Mouse (Mus musculus) colon, adult 2 months (tissue): ENCODE measurements around the gene Cenpi. TPM values are rescaled to one million over a fixed set of nuclear protein-coding genes. Genes with fewer than 3 reads are reported as not detected.

ENCODE experiments used
- polyA plus RNA-seq: library from polyadenylated mRNA; depleted of rRNA; stranded (reverse); fragments of >200 nt; gene quantifications from 2 replicates; pipeline ENCODE4 v1.2.3, GENCODE M21; 2012; rRNA removed

Gene Cenpi
- 0.47 and 0.57 TPM in 2 replicates for polyA plus RNA-seq

GRCm38 (mm10) chrX:134307534-134308274 is at the start of gene Cenpi:
Gene Cenpi, plus strand, starts transcription at chrX:134308084.

GRCm38 (mm10) chrX:134276275-134277160 is 31.4 kb upstream of the Cenpi start, which contains the start of gene Trmt2b:
Gene Trmt2b, minus strand, starts transcription at chrX:134276984.

GRCm38 (mm10) chrX:134403863-134404583 is 96.1 kb downstream of the Cenpi start, which contains the start of gene Drp2:
Gene Drp2, plus strand, starts transcription at chrX:134404551.

Other genes starting within 250 kb of the Cenpi start
- gene Cstf2, start 248.9 kb upstream of the Cenpi start, polyA plus RNA-seq, result 13.2 and 14.7 TPM in 2 replicates
- 0.19 and 0.30 TPM in 2 replicates for gene Xkrx, start 146.0 kb upstream of the Cenpi start, polyA plus RNA-seq
- gene Arl13a, start 120.6 kb upstream of the Cenpi start, polyA plus RNA-seq, result not detected in 2 replicates
- gene Nox1, start 86.1 kb upstream of the Cenpi start, polyA plus RNA-seq, result 3.6 and 5.2 TPM in 2 replicates
- gene Trmt2b, start 31.1 kb upstream of the Cenpi start, polyA plus RNA-seq, result 6.4 and 6.7 TPM in 2 replicates
- 1.2 TPM in 2 replicates for gene Tmem35a, start 12.9 kb upstream of the Cenpi start, polyA plus RNA-seq
- gene Drp2, start 96.5 kb downstream of the Cenpi start, polyA plus RNA-seq, result 0.57 and 0.70 TPM in 2 replicates
- not detected in 2 replicates for gene Taf7l, start 168.4 kb downstream of the Cenpi start, polyA plus RNA-seq
- 0.58 and 0.84 TPM in 2 replicates for gene Timm8a1, start 233.8 kb downstream of the Cenpi start, polyA plus RNA-seq